Mouse (Mus musculus): ENCODE measurements at regions not wholly inside any gene's neighbourhood (a gene's known extent, or its start where the extent isn't known, plus 50 kb on each side); places are given as distances from the start of the nearest gene placed in this dataset.

- 59% methylated on average over 1 of the region's 1 CpGs for WGBS
- no peak overlapping the region for H3K27ac ChIP-seq (replicated peaks; ENCODE audit: low read depth, low read length)
- no peaks in the 10 kb centered on the region for H3K4me1 ChIP-seq (ENCODE audit: control insufficient read depth, insufficient read depth, low read length)
- DNase-seq (ENCODE audit: low spot score) (no peak), ATAC-seq (replicated peaks; ENCODE audit: insufficient number of reproducible peaks, low FRiP score, low TSS enrichment, low read depth) (no peak)
- H3K4me2 ChIP-seq (ENCODE audit: low read depth, low read length) = no peak overlapping the region
- H3K9me3 ChIP-seq (replicated peaks; ENCODE audit: control insufficient read depth, low read length) = no peaks in the 10 kb centered on the region
- no peak overlapping the region for H3K4me3 ChIP-seq (ENCODE audit: low read depth, low read length)
- no peak overlapping the region for H3K9ac ChIP-seq (replicated peaks; ENCODE audit: low read length)
- H3K27me3 ChIP-seq (ENCODE audit: control insufficient read depth, insufficient read depth, low read length) = no peaks in the 10 kb centered on the region
- H3K36me3 ChIP-seq (replicated peaks; ENCODE audit: control insufficient read depth, insufficient read depth, low read depth, low read length) = no peaks in the 10 kb centered on the region
Observed at GRCm38 (mm10) chr15:63170171-63170570, 674.8 kb downstream of the Gsdmc2 start.

- DNase-seq (ENCODE audit: low spot score) = no peak
- no peak overlapping the region for H3K4me3 ChIP-seq (ENCODE audit: low read depth, low read length)
- no peaks in the 10 kb centered on the region for H3K36me3 ChIP-seq (replicated peaks; ENCODE audit: control insufficient read depth, insufficient read depth, low read depth, low read length)
- no peaks in the 10 kb centered on the region for H3K9me3 ChIP-seq (replicated peaks; ENCODE audit: control insufficient read depth, low read length)
- no peak overlapping the region for H3K4me2 ChIP-seq (ENCODE audit: low read depth, low read length)
- H3K27me3 ChIP-seq (ENCODE audit: control insufficient read depth, insufficient read depth, low read length) = no peaks in the 10 kb centered on the region
- H3K9ac ChIP-seq (replicated peaks; ENCODE audit: low read length) = no peak overlapping the region
- H3K4me1 ChIP-seq (ENCODE audit: control insufficient read depth, insufficient read depth, low read length) = no peaks in the 10 kb centered on the region; the same call in 1 of the 2 replicates
- H3K27ac ChIP-seq (replicated peaks; ENCODE audit: low read depth, low read length) = no peak overlapping the region
- no peak for ATAC-seq (replicated peaks; ENCODE audit: insufficient number of reproducible peaks, low FRiP score, low TSS enrichment, low read depth)
Observed at GRCm38 (mm10) chr15:63166411-63166810, 678.6 kb downstream of the Gsdmc2 start.

GRCm38 (mm10) chr15:63163550-63164279, 681.3 kb downstream of the Gsdmc2 start:
- H3K4me1 ChIP-seq (ENCODE audit: control insufficient read depth, insufficient read depth, low read length) = no peaks in the 10 kb centered on the region; the same call in 1 of the 2 replicates
- DNase-seq (ENCODE audit: low spot score) = no peak
- WGBS = 26% methylated on average over 6 of the region's 6 CpGs

GRCm38 (mm10) chr15:63162881-63163549, 682.0 kb downstream of the Gsdmc2 start:
- Histone ChIP-seq H3K27ac (replicated peaks; ENCODE audit: low read depth, low read length) (no peak overlapping the region), H3K4me2 (ENCODE audit: low read depth, low read length) (no peak overlapping the region), H3K27me3 (ENCODE audit: control insufficient read depth, insufficient read depth, low read length) (no peaks in the 10 kb centered on the region), H3K9ac (replicated peaks; ENCODE audit: low read length) (no peak overlapping the region), H3K4me1 (ENCODE audit: control insufficient read depth, insufficient read depth, low read length) (no peaks in the 10 kb centered on the region; the same call in 1 of the 2 replicates), H3K9me3 (replicated peaks; ENCODE audit: control insufficient read depth, low read length) (no peaks in the 10 kb centered on the region), H3K36me3 (replicated peaks; ENCODE audit: control insufficient read depth, insufficient read depth, low read depth, low read length) (no peaks in the 10 kb centered on the region), H3K4me3 (ENCODE audit: low read depth, low read length) (no peak overlapping the region)
- DNase-seq (ENCODE audit: low spot score) (no peak), ATAC-seq (replicated peaks; ENCODE audit: insufficient number of reproducible peaks, low FRiP score, low TSS enrichment, low read depth) (no peak)
- WGBS = 73% methylated on average over 4 of the region's 4 CpGs

More at GRCm38 (mm10) chr15:63163550-63164279, 681.3 kb downstream of the Gsdmc2 start:
- Histone ChIP-seq H3K4me3 (ENCODE audit: low read depth, low read length) (no peak overlapping the region), H3K4me2 (ENCODE audit: low read depth, low read length) (no peak overlapping the region), H3K27ac (replicated peaks; ENCODE audit: low read depth, low read length) (no peak overlapping the region), H3K9ac (replicated peaks; ENCODE audit: low read length) (no peak overlapping the region), H3K36me3 (replicated peaks; ENCODE audit: control insufficient read depth, insufficient read depth, low read depth, low read length) (no peaks in the 10 kb centered on the region), H3K9me3 (replicated peaks; ENCODE audit: control insufficient read depth, low read length) (no peaks in the 10 kb centered on the region), H3K27me3 (ENCODE audit: control insufficient read depth, insufficient read depth, low read length) (no peaks in the 10 kb centered on the region)
- no peak for ATAC-seq (replicated peaks; ENCODE audit: insufficient number of reproducible peaks, low FRiP score, low TSS enrichment, low read depth)

- DNase-seq (ENCODE audit: low spot score) = no peak
- no peak for ATAC-seq (replicated peaks; ENCODE audit: insufficient number of reproducible peaks, low FRiP score, low TSS enrichment, low read depth)
- Histone ChIP-seq H3K9me3 (replicated peaks; ENCODE audit: control insufficient read depth, low read length) (no peaks in the 10 kb centered on the region), H3K27me3 (ENCODE audit: control insufficient read depth, insufficient read depth, low read length) (no peaks in the 10 kb centered on the region), H3K27ac (replicated peaks; ENCODE audit: low read depth, low read length) (no peak overlapping the region), H3K36me3 (replicated peaks; ENCODE audit: control insufficient read depth, insufficient read depth, low read depth, low read length) (no peaks in the 10 kb centered on the region), H3K4me1 (ENCODE audit: control insufficient read depth, insufficient read depth, low read length) (no peaks in the 10 kb centered on the region), H3K4me3 (ENCODE audit: low read depth, low read length) (no peak overlapping the region), H3K9ac (replicated peaks; ENCODE audit: low read length) (no peak overlapping the region), H3K4me2 (ENCODE audit: low read depth, low read length) (no peak overlapping the region)
- 77% methylated on average over 3 of the region's 3 CpGs for WGBS
Observed at GRCm38 (mm10) chr15:63123123-63123688, 721.8 kb downstream of the Gsdmc2 start.

- Histone ChIP-seq H3K27ac (replicated peaks; ENCODE audit: low read depth, low read length) (no peak overlapping the region), H3K4me1 (ENCODE audit: control insufficient read depth, insufficient read depth, low read length) (no peaks in the 10 kb centered on the region), H3K36me3 (replicated peaks; ENCODE audit: control insufficient read depth, insufficient read depth, low read depth, low read length) (no peaks in the 10 kb centered on the region), H3K4me2 (ENCODE audit: low read depth, low read length) (no peak overlapping the region), H3K4me3 (ENCODE audit: low read depth, low read length) (no peak overlapping the region), H3K9me3 (replicated peaks; ENCODE audit: control insufficient read depth, low read length) (no peaks in the 10 kb centered on the region), H3K9ac (replicated peaks; ENCODE audit: low read length) (no peak overlapping the region), H3K27me3 (ENCODE audit: control insufficient read depth, insufficient read depth, low read length) (no peaks in the 10 kb centered on the region)
- WGBS = 75% methylated on average over 2 of the region's 2 CpGs
- no peak for DNase-seq (ENCODE audit: low spot score)
- no peak for ATAC-seq (replicated peaks; ENCODE audit: insufficient number of reproducible peaks, low FRiP score, low TSS enrichment, low read depth)
Observed at GRCm38 (mm10) chr15:63112918-63113317, 732.1 kb downstream of the Gsdmc2 start.

- Histone ChIP-seq H3K4me2 (ENCODE audit: low read depth, low read length) (no peak overlapping the region), H3K36me3 (replicated peaks; ENCODE audit: control insufficient read depth, insufficient read depth, low read depth, low read length) (no peaks in the 10 kb centered on the region), H3K4me1 (ENCODE audit: control insufficient read depth, insufficient read depth, low read length) (no peaks in the 10 kb centered on the region), H3K9ac (replicated peaks; ENCODE audit: low read length) (no peak overlapping the region), H3K9me3 (replicated peaks; ENCODE audit: control insufficient read depth, low read length) (no peaks in the 10 kb centered on the region), H3K4me3 (ENCODE audit: low read depth, low read length) (no peak overlapping the region), H3K27me3 (ENCODE audit: control insufficient read depth, insufficient read depth, low read length) (no peaks in the 10 kb centered on the region), H3K27ac (replicated peaks; ENCODE audit: low read depth, low read length) (no peak overlapping the region)
- whole genome bisulfite sequencing = 82% methylated on average over 3 of the region's 3 CpGs
- ATAC-seq (replicated peaks; ENCODE audit: insufficient number of reproducible peaks, low FRiP score, low TSS enrichment, low read depth) = no peak
- DNase-seq (ENCODE audit: low spot score) = no peak
Observed at GRCm38 (mm10) chr15:63100093-63100492, 744.9 kb downstream of the Gsdmc2 start.

- no peaks in the 10 kb centered on the region for H3K4me1 ChIP-seq (ENCODE audit: control insufficient read depth, insufficient read depth, low read length)
- no peak overlapping the region for H3K4me2 ChIP-seq (ENCODE audit: low read depth, low read length)
- ATAC-seq (replicated peaks; ENCODE audit: insufficient number of reproducible peaks, low FRiP score, low TSS enrichment, low read depth) = no peak
- no peaks in the 10 kb centered on the region for H3K36me3 ChIP-seq (replicated peaks; ENCODE audit: control insufficient read depth, insufficient read depth, low read depth, low read length)
- H3K9me3 ChIP-seq (replicated peaks; ENCODE audit: control insufficient read depth, low read length) = no peaks in the 10 kb centered on the region
- no peak for DNase-seq (ENCODE audit: low spot score)
- no peaks in the 10 kb centered on the region for H3K27me3 ChIP-seq (ENCODE audit: control insufficient read depth, insufficient read depth, low read length)
- H3K4me3 ChIP-seq (ENCODE audit: low read depth, low read length) = no peak overlapping the region
- H3K9ac ChIP-seq (replicated peaks; ENCODE audit: low read length) = no peak overlapping the region
- H3K27ac ChIP-seq (replicated peaks; ENCODE audit: low read depth, low read length) = no peak overlapping the region
Observed at GRCm38 (mm10) chr15:63081972-63082371, 763.0 kb downstream of the Gsdmc2 start.

Data from embryonic facial prominence, embryonic 11.5 days (tissue).